Mouse (Mus musculus): ENCODE measurements at regions not wholly inside any gene's neighbourhood (a gene's known extent, or its start where the extent isn't known, plus 50 kb on each side); places are given as distances from the start of the nearest gene placed in this dataset.

- intact Hi-C loops (cut with DNase I): no loop called here
Measured at GRCm38 (mm10) chr19:59631541-59631940, 173.4 kb downstream of the Emx2 start.

GRCm38 (mm10) chr19:59636271-59636670 lies 178.1 kb downstream of the Emx2 start:
- DNase-seq (ENCODE audit: low spot score in 2 of 2): no peak
- intact Hi-C loops (cut with DNase I): no loop called here

More at GRCm38 (mm10) chr19:59631541-59631940, 173.4 kb downstream of the Emx2 start:
- DNase-seq (ENCODE audit: low spot score in 2 of 2): no peak

GRCm38 (mm10) chr19:59642606-59643005 lies 184.4 kb downstream of the Emx2 start:
- intact Hi-C loops (cut with DNase I): no loop called here
- no peak for DNase-seq (ENCODE audit: low spot score in 2 of 2)

- no peak for DNase-seq (ENCODE audit: low spot score in 2 of 2)
- intact Hi-C loops (cut with DNase I): no loop called here
Measured at GRCm38 (mm10) chr19:59646231-59646630, 188.1 kb downstream of the Emx2 start.

GRCm38 (mm10) chr19:59646656-59647055 lies 188.5 kb downstream of the Emx2 start:
- intact Hi-C loops (cut with DNase I): no loop called here

GRCm38 (mm10) chr19:59649421-59649820 lies 191.2 kb downstream of the Emx2 start:
- no peak for DNase-seq (ENCODE audit: low spot score in 2 of 2)
- intact Hi-C loops (cut with DNase I): no loop called here

More at GRCm38 (mm10) chr19:59646656-59647055, 188.5 kb downstream of the Emx2 start:
- DNase-seq (ENCODE audit: low spot score in 2 of 2): no peak

- DNase-seq (ENCODE audit: low spot score in 2 of 2): peak; percentile 39 to 62
- intact Hi-C loops (cut with DNase I): loop anchor here (10.0 kb wide), 1 partner anchor 176 kb away; no protein-coding TSS in a partner anchor
Measured at GRCm38 (mm10) chr19:59650611-59651329, 192.6 kb downstream of the Emx2 start.

- DNase-seq (ENCODE audit: low spot score in 2 of 2): no peak
- intact Hi-C loops (cut with DNase I): loop anchor here (10.0 kb wide), 1 partner anchor 179 kb away; no protein-coding TSS in a partner anchor
Measured at GRCm38 (mm10) chr19:59653631-59654367, 195.6 kb downstream of the Emx2 start.

- DNase-seq (ENCODE audit: low spot score in 2 of 2): no peak
Measured at GRCm38 (mm10) chr19:59655321-59655720, 197.1 kb downstream of the Emx2 start.

GRCm38 (mm10) chr19:59669793-59670192 lies 211.6 kb downstream of the Emx2 start:
- intact Hi-C loops (cut with DNase I): no loop called here
- DNase-seq (ENCODE audit: low spot score in 2 of 2): no peak

More at GRCm38 (mm10) chr19:59655321-59655720, 197.1 kb downstream of the Emx2 start:
- intact Hi-C loops (cut with DNase I): loop anchor here (10.0 kb wide), 1 partner anchor 181 kb away; no protein-coding TSS in a partner anchor

GRCm38 (mm10) chr19:59673537-59673936 lies 215.4 kb downstream of the Emx2 start:
- DNase-seq (ENCODE audit: low spot score in 2 of 2): no peak
- intact Hi-C loops (cut with DNase I): no loop called here

GRCm38 (mm10) chr19:59679191-59679590 lies 221.0 kb downstream of the Emx2 start:
- intact Hi-C loops (cut with DNase I): no loop called here
- DNase-seq (ENCODE audit: low spot score in 2 of 2): no peak

GRCm38 (mm10) chr19:59680356-59680755 lies 222.2 kb downstream of the Emx2 start:
- DNase-seq (ENCODE audit: low spot score in 2 of 2): no peak
- intact Hi-C loops (cut with DNase I): no loop called here

- no peak for DNase-seq (ENCODE audit: low spot score in 2 of 2)
- intact Hi-C loops (cut with DNase I): no loop called here
Measured at GRCm38 (mm10) chr19:59684292-59684691, 226.1 kb downstream of the Emx2 start.

GRCm38 (mm10) chr19:59685826-59686717 lies 227.9 kb downstream of the Emx2 start:
- DNase-seq (ENCODE audit: low spot score in 2 of 2): no peak
- intact Hi-C loops (cut with DNase I): no loop called here

GRCm38 (mm10) chr19:59687206-59687605 lies 229.0 kb downstream of the Emx2 start:
- intact Hi-C loops (cut with DNase I): no loop called here
- DNase-seq (ENCODE audit: low spot score in 2 of 2): no peak

- intact Hi-C loops (cut with DNase I): no loop called here
Measured at GRCm38 (mm10) chr19:59687681-59688080, 229.5 kb downstream of the Emx2 start.

GRCm38 (mm10) chr19:59691541-59692096 lies 233.4 kb downstream of the Emx2 start:
- no peak for DNase-seq (ENCODE audit: low spot score in 2 of 2)
- intact Hi-C loops (cut with DNase I): no loop called here

More at GRCm38 (mm10) chr19:59687681-59688080, 229.5 kb downstream of the Emx2 start:
- DNase-seq (ENCODE audit: low spot score in 2 of 2): no peak

- peak; percentile 23 to 46 for DNase-seq (ENCODE audit: low spot score in 2 of 2)
- intact Hi-C loops (cut with DNase I): no loop called here
Measured at GRCm38 (mm10) chr19:59697628-59698027, 239.5 kb downstream of the Emx2 start.

Measured in left cerebral cortex, postnatal 14 days (tissue).